Mouse (Mus musculus) CH12.LX (cell line): ENCODE data around the gene Meox1.

Experiments
- CTCF ChIP-seq, 2 experiments: IDR thresholded peaks in 1 of 2; conservative IDR thresholded peaks in 1 of 2; 2 replicates each; pipeline ENCODE4 v1.5.1; 2011 to 2012; ENCODE audit warnings: low read depth in 2 of 2, low read length in 2 of 2, improper control_type of control experiment in 1 of 2, inconsistent platforms in 1 of 2, mild to moderate bottlenecking in 1 of 2, moderate library complexity in 1 of 2
- E2F4 ChIP-seq: IDR thresholded peaks from 2 replicates; pipeline ENCODE4 v1.6.1; 2011; ENCODE audit warnings: low read depth, low read length, improper control_type of control experiment; ENCODE audit not compliant: insufficient replicate concordance
- EP300 ChIP-seq: IDR thresholded peaks from 2 replicates; pipeline ENCODE4 v1.6.1; 2011; ENCODE audit warnings: low read length, improper control_type of control experiment
- MAFK ChIP-seq: IDR thresholded peaks from 2 replicates; pipeline ENCODE4 v1.6.1; 2011; ENCODE audit warnings: low read length, improper control_type of control experiment; ENCODE audit not compliant: insufficient replicate concordance
- MAX ChIP-seq: IDR thresholded peaks from 2 replicates; pipeline ENCODE4 v1.6.1; 2011; ENCODE audit warnings: low read length, improper control_type of control experiment
- NRF1 ChIP-seq: IDR thresholded peaks from 2 replicates; pipeline ENCODE4 v1.6.1; 2014; ENCODE audit warnings: low read depth, mild to moderate bottlenecking, inconsistent platforms, low read length, improper control_type of control experiment, moderate library complexity
- POLR2A ChIP-seq: IDR thresholded peaks from 2 replicates; pipeline ENCODE4 v1.6.1; 2011; ENCODE audit warnings: low read depth, mild to moderate bottlenecking, improper control_type of control experiment, low read length
- TBP ChIP-seq: conservative IDR thresholded peaks from 2 replicates; pipeline ENCODE4 v1.6.1; 2011; ENCODE audit warnings: low read depth, low read length, improper control_type of control experiment
- TCF12 ChIP-seq: IDR thresholded peaks from 2 replicates; pipeline ENCODE4 v1.6.1; 2014; ENCODE audit warnings: low read depth, mild to moderate bottlenecking, inconsistent platforms, low read length, improper control_type of control experiment
- USF1 ChIP-seq: IDR thresholded peaks from 2 replicates; pipeline ENCODE4 v1.6.1; 2014; ENCODE audit warnings: low read depth, mild to moderate bottlenecking, inconsistent platforms, low read length, improper control_type of control experiment

DNA sequence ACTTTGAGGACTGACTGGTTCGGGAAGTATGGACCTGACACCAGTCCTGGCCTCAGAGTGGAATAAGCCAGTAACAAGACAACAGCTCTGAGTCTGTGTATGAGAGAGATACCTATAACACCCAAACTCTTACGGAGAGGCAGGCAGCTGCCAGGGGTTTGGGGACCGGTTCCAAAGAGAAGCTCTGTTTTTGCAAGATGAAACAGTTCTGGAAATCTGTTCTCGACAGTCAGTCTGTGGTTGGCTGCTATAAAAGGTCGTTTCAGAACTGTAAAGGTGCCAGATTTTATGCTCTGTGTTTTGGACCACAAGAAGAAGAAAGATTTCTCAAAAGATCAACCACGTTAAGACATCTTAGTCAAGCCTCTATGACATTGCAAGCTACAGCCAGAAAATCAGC, 5.4 kb downstream of the Meox1 start:
- TF ChIP-seq MAFK (no peak), E2F4 (no peak), TBP (no peak), CTCF (conservative IDR thresholded peaks at IDR 0.05 in 1 of 2, IDR thresholded peaks at IDR 0.05 in 1 of 2; ENCODE audit: low read depth in 2 of 2, low read length in 2 of 2) (no peak), POLR2A (no peak), EP300 (no peak), NRF1 (no peak), TCF12 (no peak), USF1 (no peak), MAX (no peak)
